Mouse (Mus musculus) myocyte (in vitro differentiated cells): ENCODE data around the gene Ap1s1. TPM values are rescaled to one million over a fixed set of nuclear protein-coding genes. Genes with fewer than 3 reads are reported as not detected.

Source experiments
- H3K27me3 ChIP-seq: one replicate; pipeline ENCODE4 v1.6.1; 2011; ENCODE audit not compliant: control insufficient read depth, insufficient read depth, insufficient read length
- H3K36me3 ChIP-seq: one replicate; pipeline ENCODE4 v1.6.1; 2011; ENCODE audit not compliant: control insufficient read depth, insufficient read depth
- H3K4me2 ChIP-seq: one replicate; pipeline ENCODE4 v1.6.1; 2011; ENCODE audit warnings: low read depth, control low read depth
- H3K4me3 ChIP-seq: one replicate; pipeline ENCODE4 v1.5.1; 2011; ENCODE audit warnings: mild to moderate bottlenecking, control low read depth, moderate library complexity
- H3K79me2 ChIP-seq: one replicate; pipeline ENCODE4 v1.6.1; 2011; ENCODE audit not compliant: control insufficient read depth, insufficient read depth
- H3ac ChIP-seq: one replicate; pipeline ENCODE4 v1.6.1; 2011; ENCODE audit not compliant: control insufficient read depth, insufficient read length
- CEBPB ChIP-seq: IDR thresholded peaks from 2 replicates; pipeline ENCODE4 v1.6.1; 2011; ENCODE audit warnings: mild to moderate bottlenecking, moderate library complexity; ENCODE audit not compliant: poor library complexity, insufficient read depth, severe bottlenecking
- E2F4 ChIP-seq: IDR thresholded peaks from one replicate; pipeline ENCODE4 v1.6.1; 2011; ENCODE audit warnings: mild to moderate bottlenecking, control low read depth, moderate library complexity; ENCODE audit not compliant: insufficient read depth
- MAX ChIP-seq: IDR thresholded peaks from one replicate; pipeline ENCODE4 v1.6.1; 2011; ENCODE audit warnings: low read depth, mild to moderate bottlenecking, control low read depth
- MYOD1 ChIP-seq, 3 experiments: IDR thresholded peaks; one replicate each; pipeline ENCODE4 v1.6.1; 2011; ENCODE audit warnings: control low read depth in 2 of 3, low read depth in 2 of 3, mild to moderate bottlenecking in 2 of 3, moderate library complexity in 1 of 3; ENCODE audit not compliant: insufficient read length in 2 of 3, control insufficient read depth in 1 of 3
- MYOG ChIP-seq, 3 experiments: IDR thresholded peaks; one replicate each; pipeline ENCODE4 v1.6.1; 2011; ENCODE audit warnings: control low read depth in 2 of 3, low read depth in 2 of 3, mild to moderate bottlenecking in 2 of 3; ENCODE audit not compliant: insufficient read length in 2 of 3, control insufficient read depth in 1 of 3, insufficient read depth in 1 of 3
- POLR2A ChIP-seq: IDR thresholded peaks from one replicate; pipeline ENCODE4 v1.6.1; 2011; ENCODE audit warnings: low read depth, mild to moderate bottlenecking, control low read depth, moderate library complexity; ENCODE audit not compliant: insufficient read length
- POLR2AphosphoS2 ChIP-seq: IDR thresholded peaks from one replicate; pipeline ENCODE4 v1.6.1; 2011; ENCODE audit warnings: low read depth, control low read depth; ENCODE audit not compliant: insufficient read length
- REST ChIP-seq: IDR thresholded peaks from one replicate; pipeline ENCODE4 v1.6.1; 2011; ENCODE audit warnings: mild to moderate bottlenecking, control low read depth, moderate library complexity; ENCODE audit not compliant: insufficient read depth, insufficient read length
- SRF ChIP-seq: IDR thresholded peaks from one replicate; pipeline ENCODE4 v1.6.1; 2011; ENCODE audit warnings: low read depth; ENCODE audit not compliant: control insufficient read depth, insufficient read length
- TCF12 ChIP-seq: IDR thresholded peaks from one replicate; pipeline ENCODE4 v1.6.1; 2011; ENCODE audit warnings: mild to moderate bottlenecking, control low read depth; ENCODE audit not compliant: poor library complexity, insufficient read depth, severe bottlenecking
- TCF3 ChIP-seq: IDR thresholded peaks from one replicate; pipeline ENCODE4 v1.6.1; 2011; ENCODE audit warnings: low read depth, control low read depth; ENCODE audit not compliant: insufficient read length
- USF1 ChIP-seq: IDR thresholded peaks from one replicate; pipeline ENCODE4 v1.6.1; 2011; ENCODE audit warnings: low read depth, mild to moderate bottlenecking, control low read depth, moderate library complexity
- polyA plus RNA-seq: library from polyadenylated mRNA; unstranded; fragments of >200 nt; fragmentation: generic; extraction: Trizol; gene quantifications from one replicate; pipeline ENCODE4 v1.2.1, GENCODE M21; 2012; ENCODE audit warnings: missing spikeins

Ap1s1 gene
- polyA plus RNA-seq, 1 experiment, result 172 TPM

- peak overlapping the region; percentile 66 for H3K4me2 ChIP-seq
- no peak for TF ChIP-seq TCF3
- no peak for TF ChIP-seq E2F4
- TF ChIP-seq CEBPB, result no peak
- TF ChIP-seq TCF12, result no peak
- no peak for TF ChIP-seq REST
- TF ChIP-seq MYOG (IDR thresholded peaks at IDR 0.05; ENCODE audit: control insufficient read depth in 1 of 3, insufficient read depth in 1 of 3, insufficient read length in 2 of 3, low read depth in 2 of 3), result no peak
- TF ChIP-seq POLR2AphosphoS2, result no peak
- no peak for TF ChIP-seq MAX
- no peak for TF ChIP-seq SRF
- no peak for TF ChIP-seq POLR2A
- no peak for TF ChIP-seq USF1
- TF ChIP-seq MYOD1 (IDR thresholded peaks at IDR 0.05; ENCODE audit: control insufficient read depth in 1 of 3, insufficient read length in 2 of 3, low read depth in 2 of 3), result no peak
These were observed 32.7 kb upstream of the Ap1s1 start for GRCm38 (mm10) chr5:137078616-137079015.

GRCm38 (mm10) chr5:137078041-137078440 lies 32.1 kb upstream of the Ap1s1 start:
- no peaks in the 10 kb centered on the region for H3K79me2 ChIP-seq
- H3K27me3 ChIP-seq, result no peaks in the 10 kb centered on the region
- H3K36me3 ChIP-seq, result no peaks in the 10 kb centered on the region
- TF ChIP-seq POLR2AphosphoS2 (no peak), POLR2A (no peak), REST (no peak), E2F4 (no peak), TCF3 (no peak), USF1 (no peak), SRF (no peak), MAX (no peak)
- no peak overlapping the region for H3ac ChIP-seq
- peak overlapping the region; percentile 44 for H3K4me2 ChIP-seq
- H3K4me3 ChIP-seq, result no peak overlapping the region

More at GRCm38 (mm10) chr5:137078616-137079015, 32.7 kb upstream of the Ap1s1 start:
- Histone ChIP-seq H3K27me3 (no peaks in the 10 kb centered on the region), H3ac (no peak overlapping the region), H3K36me3 (no peaks in the 10 kb centered on the region), H3K79me2 (no peaks in the 10 kb centered on the region), H3K4me3 (no peak overlapping the region)

GRCm38 (mm10) chr5:137077187-137077586 lies 31.3 kb upstream of the Ap1s1 start:
- Histone ChIP-seq H3K4me3 (no peak overlapping the region), H3K4me2 (peak overlapping the region; percentile 73), H3K36me3 (no peaks in the 10 kb centered on the region), H3K27me3 (no peaks in the 10 kb centered on the region), H3ac (no peak overlapping the region), H3K79me2 (no peaks in the 10 kb centered on the region)
- TF ChIP-seq E2F4 (no peak), CEBPB (peak; percentile 74), USF1 (no peak)

GRCm38 (mm10) chr5:137076191-137076930 lies 30.4 kb upstream of the Ap1s1 start:
- no peaks in the 10 kb centered on the region for H3K27me3 ChIP-seq
- peaks cover 6% of the 10 kb centered on the region for H3K79me2 ChIP-seq
- no peaks in the 10 kb centered on the region for H3K36me3 ChIP-seq
- TF ChIP-seq TCF3 (no peak), MYOG (IDR thresholded peaks at IDR 0.05; ENCODE audit: control insufficient read depth in 1 of 3, insufficient read depth in 1 of 3, insufficient read length in 2 of 3, low read depth in 2 of 3) (no peak), TCF12 (no peak), USF1 (no peak), MAX (no peak), POLR2AphosphoS2 (no peak), E2F4 (no peak), MYOD1 (IDR thresholded peaks at IDR 0.05; ENCODE audit: control insufficient read depth in 1 of 3, insufficient read length in 2 of 3, low read depth in 2 of 3) (no peak), POLR2A (no peak), REST (no peak), SRF (no peak), CEBPB (no peak)
- H3K4me2 ChIP-seq, result peak overlapping the region; percentile 73
- H3K4me3 ChIP-seq, result no peak overlapping the region
- no peak overlapping the region for H3ac ChIP-seq

- Histone ChIP-seq H3K79me2 (peaks cover 12% of the 10 kb centered on the region), H3K36me3 (no peaks in the 10 kb centered on the region), H3K27me3 (no peaks in the 10 kb centered on the region), H3K4me2 (peak overlapping the region; percentile 54), H3K4me3 (no peak overlapping the region), H3ac (no peak overlapping the region)
- TF ChIP-seq E2F4 (no peak), POLR2A (no peak), TCF3 (no peak), TCF12 (no peak), MAX (no peak), MYOG (IDR thresholded peaks at IDR 0.05; ENCODE audit: control insufficient read depth in 1 of 3, insufficient read depth in 1 of 3, insufficient read length in 2 of 3, low read depth in 2 of 3) (no peak), CEBPB (no peak), USF1 (no peak), SRF (no peak), POLR2AphosphoS2 (no peak), REST (no peak), MYOD1 (IDR thresholded peaks at IDR 0.05; ENCODE audit: control insufficient read depth in 1 of 3, insufficient read length in 2 of 3, low read depth in 2 of 3) (no peak)
These were observed 29.8 kb upstream of the Ap1s1 start for GRCm38 (mm10) chr5:137075726-137076125.
